Mouse (Mus musculus) testis, postnatal 14 days (tissue): ENCODE measurements around the gene Rnaseh2a.
"Not testable (repeated sequence)": the region's sequence is repeated elsewhere in the genome, so short reads cannot be mapped to it uniquely, and the experiment has no call there.

Experiments
- DNase-seq: peaks from one replicate; pipeline ENCODE4 v3.0.0; 2021; ENCODE audit warnings: low spot score

Rnaseh2a gene

GRCm38 (mm10) chr8:84934860-84935259, 34.7 kb downstream of the Rnaseh2a start:
- peak; percentile 66 for DNase-seq

- no peak for DNase-seq
Observed at GRCm38 (mm10) chr8:84933767-84934559, 35.6 kb downstream of the Rnaseh2a start.

- no peak for DNase-seq
Observed at GRCm38 (mm10) chr8:84930582-84930981, 39.0 kb downstream of the Rnaseh2a start.

GRCm38 (mm10) chr8:84928456-84929306, 40.9 kb downstream of the Rnaseh2a start:
- DNase-seq: peak; percentile 68

GRCm38 (mm10) chr8:84927513-84927912, 42.1 kb downstream of the Rnaseh2a start:
- no peak for DNase-seq

GRCm38 (mm10) chr8:84925557-84925956, 44.0 kb downstream of the Rnaseh2a start:
- DNase-seq: no peak

GRCm38 (mm10) chr8:84921596-84921995, 48.0 kb downstream of the Rnaseh2a start:
- no peak for DNase-seq

- DNase-seq: no peak
Observed at GRCm38 (mm10) chr8:84918646-84919045, 50.9 kb downstream of the Rnaseh2a start.

- no peak for DNase-seq
Observed at GRCm38 (mm10) chr8:84917781-84918180, 51.8 kb downstream of the Rnaseh2a start.

- DNase-seq: peak; percentile 62
Observed at GRCm38 (mm10) chr8:84915269-84915668, 54.3 kb downstream of the Rnaseh2a start.

GRCm38 (mm10) chr8:84913960-84914359, 55.6 kb downstream of the Rnaseh2a start:
- no peak for DNase-seq

- no peak for DNase-seq
Observed at GRCm38 (mm10) chr8:84913502-84913900, 56.1 kb downstream of the Rnaseh2a start.

GRCm38 (mm10) chr8:84912895-84913501, 56.6 kb downstream of the Rnaseh2a start:
- peak; percentile 80 for DNase-seq

GRCm38 (mm10) chr8:84912391-84912790, 57.2 kb downstream of the Rnaseh2a start:
- no peak for DNase-seq

- no peak for DNase-seq
Observed at GRCm38 (mm10) chr8:84911854-84912253, 57.7 kb downstream of the Rnaseh2a start.

GRCm38 (mm10) chr8:84910551-84910950, 59.0 kb downstream of the Rnaseh2a start:
- DNase-seq: no peak

- DNase-seq: no peak
Observed at GRCm38 (mm10) chr8:84909949-84910348, 59.6 kb downstream of the Rnaseh2a start.

GRCm38 (mm10) chr8:84909162-84909767, 60.3 kb downstream of the Rnaseh2a start:
- no peak for DNase-seq

GRCm38 (mm10) chr8:84908421-84909161, 61.0 kb downstream of the Rnaseh2a start, which contains the start of gene Dnase2a:
Dnase2a (plus strand) TSS chr8:84908560.
- peak; percentile 90 for DNase-seq

- not testable (repeated sequence) for DNase-seq
Observed at GRCm38 (mm10) chr8:84907979-84908378, 61.6 kb downstream of the Rnaseh2a start.

GRCm38 (mm10) chr8:84907493-84907892, 62.1 kb downstream of the Rnaseh2a start:
- DNase-seq: no peak
